Comparison of ENCODE assay signal across 9 mouse cellular contexts in the genomic region with DNA sequence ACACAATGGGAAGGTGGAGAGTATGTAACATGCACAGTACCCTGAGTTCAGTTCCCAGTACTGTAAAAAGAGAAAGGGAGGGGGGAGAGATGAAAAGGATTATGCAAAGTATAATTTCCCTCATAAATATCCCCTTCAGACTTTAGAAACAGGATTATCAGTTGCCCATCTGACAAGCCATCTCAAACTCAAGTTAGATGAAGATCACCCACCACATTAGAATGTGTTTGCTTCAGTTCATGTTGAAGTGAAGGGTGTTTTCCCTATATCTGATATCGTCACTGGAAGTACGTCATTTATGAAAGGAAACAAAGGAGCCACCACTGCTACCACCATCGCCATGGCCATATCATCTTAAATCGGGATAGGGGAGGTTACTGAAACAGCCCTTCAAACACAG. TPM values are rescaled to one million over a fixed set of nuclear protein-coding genes. Genes with fewer than 3 reads are reported as not detected.
DNase-seq lines count a peak whose midpoint lies in the region; ATAC-seq lines count a peak whose summit lies in the region.
"Had no signal": no experiment of that assay in that cellular context is flagged by ENCODE, and none has a peak within 500 bp of the region (broad histone marks: within the 10 kb centered on the region; RNA-seq: fewer than 3 reads in every experiment).

Rps6ka3 (plus strand) TSS at position 301 of the 400 bp plus-strand sequence.

- H3K27me3 ChIP-seq in intestine, embryonic 16.5 days (replicated peaks; ENCODE audit: control insufficient read depth, insufficient read depth, low read length), result no peaks in the 10 kb centered on the region

- H3K9ac ChIP-seq in intestine, embryonic 16.5 days (ENCODE audit: low read depth, low read length), result no peak within 1 kb of the TSS

- no peak for ATAC-seq in megakaryocyte-erythroid progenitor cell, adult 5-6 weeks (replicated peaks; ENCODE audit: low FRiP score, low TSS enrichment, poor library complexity, severe bottlenecking)
- ATAC-seq in intestine, embryonic 16.5 days, result no peak

- no peak within 1 kb of the TSS for H3K4me3 ChIP-seq in intestine, embryonic 16.5 days (ENCODE audit: low read length)

- H3K4me2 ChIP-seq in intestine, embryonic 16.5 days (ENCODE audit: low read depth, low read length), result no peak within 1 kb of the TSS

- intact Hi-C loops in heart, postnatal 25 days (cut with DNase I), result no loop called here

- H3K36me3 ChIP-seq in intestine, embryonic 16.5 days (ENCODE audit: control insufficient read depth, insufficient read depth, low read length), result no peaks in the 10 kb centered on the region

- no peak for DNase-seq in layer of hippocampus, adult 8-10 months (ENCODE audit: low spot score in 2 of 2)
- no peak for DNase-seq in layer of hippocampus, adult 9-10 months (ENCODE audit: low spot score)
- no peak for DNase-seq in adrenal gland, postnatal 36 days
- DNase-seq in heart, postnatal 25 days (ENCODE audit: low spot score), result no peak
- no peak for DNase-seq in spleen, postnatal 10 days (ENCODE audit: low spot score in 2 of 2)
- no peak for DNase-seq in kidney, postnatal 36 days
- DNase-seq: right cerebral cortex, postnatal 4 days had no signal

- H3K27ac ChIP-seq in intestine, embryonic 16.5 days (ENCODE audit: low read length), result no peak within 1 kb of the TSS

- no peaks in the 10 kb centered on the region for H3K9me3 ChIP-seq in intestine, embryonic 16.5 days (ENCODE audit: control insufficient read depth, low read length)

- WGBS in intestine, embryonic 16.5 days, result 92% methylated on average over 4 of the region's 4 CpGs

- no peaks in the 10 kb centered on the region for H3K4me1 ChIP-seq in intestine, embryonic 16.5 days (ENCODE audit: control insufficient read depth, insufficient read depth, low read length)

RNA-seq across cellular contexts. Expression of gene Rps6ka3, which starts in this region (rescaled TPM):
- total RNA-seq in layer of hippocampus, adult 8-10 months (2022), result 10 to 100 TPM; 26.7 to 32.8 (median 27.6) TPM
- total RNA-seq in adrenal gland, postnatal 36 days (2021), result 10 to 100 TPM; 52.7 to 64.2 TPM
- total RNA-seq in heart, postnatal 25 days (2021), result 10 to 100 TPM; 36.3 to 38.6 TPM
- total RNA-seq in megakaryocyte-erythroid progenitor cell, adult 5-6 weeks (2014; fragmentation: Nextera tagmentation), result 25.3 and 29.6 TPM in 2 replicates
- 21.0 and 33.1 TPM in 2 replicates for total RNA-seq in megakaryocyte-erythroid progenitor cell, adult 5-6 weeks (2017)
- polyA plus RNA-seq in intestine, embryonic 16.5 days (2015; fragmentation: Nextera tagmentation; extraction: Ambion mirVana), result 3.3 and 3.9 TPM in 2 replicates
